Mouse (Mus musculus): ENCODE results near the gene Pou5f1. TPM values are rescaled to one million over a fixed set of nuclear protein-coding genes. Genes with fewer than 3 reads are reported as not detected.

The Pou5f1 gene
- polyA plus RNA-seq, 1 experiment from 2014 or later: not detected

DNA sequence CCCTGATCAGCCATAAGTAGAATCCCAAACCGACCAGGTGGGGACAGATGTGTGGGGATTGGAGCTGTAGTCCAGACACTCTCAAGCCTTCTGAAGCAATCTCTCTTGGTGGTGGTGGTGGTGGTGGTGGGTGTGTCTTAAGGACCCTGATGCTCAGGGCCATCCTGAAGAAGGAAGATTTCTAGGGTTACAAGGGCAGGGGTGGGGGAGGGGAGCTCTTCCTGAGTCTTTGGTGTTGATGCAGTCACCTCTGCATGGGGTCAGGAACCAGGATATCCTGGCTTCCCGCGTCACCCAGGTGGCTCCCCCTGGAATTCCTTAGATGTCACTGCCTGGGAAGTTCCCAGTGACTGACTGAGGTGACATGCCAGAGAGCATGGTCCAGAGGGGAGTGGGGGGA lies 26.5 kb downstream of the Pou5f1 start:
- Histone ChIP-seq H3K27ac (replicated peaks) (no peak overlapping the region), H3K36me3 (ENCODE audit: control insufficient read depth, insufficient read depth, low read length) (peaks cover 9% of the 10 kb centered on the region; the same call in 1 of the 2 replicates), H3K9me3 (ENCODE audit: control insufficient read depth, low read length) (no peaks in the 10 kb centered on the region), H3K4me3 (ENCODE audit: low read depth, low read length) (no peak overlapping the region), H3K4me1 (replicated peaks; ENCODE audit: control insufficient read depth, insufficient read depth) (no peaks in the 10 kb centered on the region), H3K4me2 (replicated peaks; ENCODE audit: low read depth) (no peak overlapping the region), H3K9ac (ENCODE audit: low read length) (peak overlapping the region; percentile 4; the same call in 1 of the 2 replicates), H3K27me3 (ENCODE audit: control insufficient read depth, insufficient read depth, low read length) (no peaks in the 10 kb centered on the region)
- no peak for ATAC-seq (ENCODE audit: low FRiP score, low TSS enrichment)
- no peak for DNase-seq (ENCODE audit: low spot score)
- 2% methylated on average over 3 of the region's 3 CpGs for WGBS
- TF ChIP-seq CTCF (IDR thresholded peaks at IDR 0.05; ENCODE audit: low read depth) (no peak), EP300 (optimal IDR thresholded peaks at IDR 0.05) (no peak)

- Histone ChIP-seq H3K4me3 (ENCODE audit: low read depth, low read length) (no peak within 1 kb of the TSS), H3K4me1 (replicated peaks; ENCODE audit: control insufficient read depth, insufficient read depth) (no peaks in the 10 kb centered on the region), H3K27me3 (ENCODE audit: control insufficient read depth, insufficient read depth, low read length) (no peaks in the 10 kb centered on the region), H3K9ac (ENCODE audit: low read length) (peak within 1 kb of the TSS; percentile 4; the same call in 1 of the 2 replicates), H3K4me2 (replicated peaks; ENCODE audit: low read depth) (no peak within 1 kb of the TSS), H3K9me3 (ENCODE audit: control insufficient read depth, low read length) (no peaks in the 10 kb centered on the region), H3K36me3 (ENCODE audit: control insufficient read depth, insufficient read depth, low read length) (peaks cover 9% of the 10 kb centered on the region; the same call in 1 of the 2 replicates), H3K27ac (replicated peaks) (no peak within 1 kb of the TSS)
- TF ChIP-seq CTCF (IDR thresholded peaks at IDR 0.05; ENCODE audit: low read depth) (no peak), EP300 (optimal IDR thresholded peaks at IDR 0.05) (no peak)
- ATAC-seq (ENCODE audit: low FRiP score, low TSS enrichment) (no peak), DNase-seq (ENCODE audit: low spot score) (no peak)
- WGBS: 26% methylated on average over 7 of the region's 7 CpGs
These were observed 27.1 kb downstream of the Pou5f1 start, which contains the start of gene Psors1c2 for GRCm38 (mm10) chr17:35532901-35533300. TSS of gene Psors1c2 (plus strand) at chr17:35533201.

DNA sequence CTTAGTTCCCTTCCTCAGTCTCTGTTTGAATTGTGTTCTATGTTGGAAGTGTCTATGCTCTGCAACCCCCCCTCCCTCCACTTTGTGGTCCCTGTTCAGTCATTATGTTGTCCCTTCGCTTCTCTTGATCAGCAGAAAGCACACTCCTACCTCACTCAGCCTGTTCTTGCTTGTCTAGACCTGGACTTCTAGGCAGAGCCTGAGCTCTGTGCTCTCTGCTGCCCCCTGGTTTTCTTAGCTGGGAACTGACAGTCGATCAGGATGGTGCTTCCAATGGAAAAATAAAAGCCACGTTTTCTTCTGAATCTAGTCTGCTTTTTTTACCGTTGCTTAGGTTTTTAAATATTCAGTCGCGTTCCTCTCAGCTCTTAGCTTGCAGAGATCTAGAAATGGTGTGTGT lies 28.5 kb downstream of the Pou5f1 start:
- WGBS: 8% methylated on average over 6 of the region's 6 CpGs
- DNase-seq (ENCODE audit: low spot score): peak; percentile 76
- no peak overlapping the region for H3K27ac ChIP-seq (replicated peaks)
- H3K4me2 ChIP-seq (replicated peaks; ENCODE audit: low read depth): 0 out of 2 replicates have a peak overlapping the region, but pooled peaks have one; percentile 8
- TF ChIP-seq EP300 (optimal IDR thresholded peaks at IDR 0.05) (no peak), CTCF (IDR thresholded peaks at IDR 0.05; ENCODE audit: low read depth) (peak; percentile 97)
- no peaks in the 10 kb centered on the region for H3K4me1 ChIP-seq (replicated peaks; ENCODE audit: control insufficient read depth, insufficient read depth)
- no peak overlapping the region for H3K9ac ChIP-seq (ENCODE audit: low read length)
- H3K36me3 ChIP-seq (ENCODE audit: control insufficient read depth, insufficient read depth, low read length): peaks cover 2% of the 10 kb centered on the region; the same call in 1 of the 2 replicates
- H3K4me3 ChIP-seq (ENCODE audit: low read depth, low read length): no peak overlapping the region
- no peaks in the 10 kb centered on the region for H3K27me3 ChIP-seq (ENCODE audit: control insufficient read depth, insufficient read depth, low read length)
- H3K9me3 ChIP-seq (ENCODE audit: control insufficient read depth, low read length): no peaks in the 10 kb centered on the region
- peak; percentile 69 for ATAC-seq (ENCODE audit: low FRiP score, low TSS enrichment)

DNA sequence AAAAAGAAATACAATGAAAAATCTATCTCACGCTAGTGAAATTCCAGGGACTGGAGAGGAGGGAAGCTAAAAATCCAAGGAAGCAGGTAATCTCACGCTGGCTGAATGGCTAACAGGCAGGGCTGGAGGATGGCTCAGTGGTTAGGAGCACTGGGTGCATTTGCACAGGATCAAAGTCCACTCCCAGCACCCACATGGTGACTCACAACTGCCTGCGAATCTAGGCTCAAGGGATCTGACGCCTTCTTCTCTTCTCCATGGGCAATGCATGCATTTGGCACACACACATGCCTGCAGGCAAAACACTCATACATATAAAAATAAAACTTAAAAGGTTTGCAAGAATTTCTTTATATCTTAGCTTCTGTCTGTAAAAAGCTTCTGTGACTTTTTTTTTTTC lies 31.6 kb downstream of the Pou5f1 start:
- Histone ChIP-seq H3K27ac (replicated peaks) (no peak overlapping the region), H3K9ac (ENCODE audit: low read length) (no peak overlapping the region), H3K9me3 (ENCODE audit: control insufficient read depth, low read length) (no peaks in the 10 kb centered on the region), H3K4me2 (replicated peaks; ENCODE audit: low read depth) (no peak overlapping the region), H3K4me1 (replicated peaks; ENCODE audit: control insufficient read depth, insufficient read depth) (no peaks in the 10 kb centered on the region), H3K4me3 (ENCODE audit: low read depth, low read length) (no peak overlapping the region), H3K36me3 (ENCODE audit: control insufficient read depth, insufficient read depth, low read length) (no peaks in the 10 kb centered on the region), H3K27me3 (ENCODE audit: control insufficient read depth, insufficient read depth, low read length) (no peaks in the 10 kb centered on the region)
- 57% methylated on average over 4 of the region's 4 CpGs for WGBS
- TF ChIP-seq CTCF (IDR thresholded peaks at IDR 0.05; ENCODE audit: low read depth) (no peak), EP300 (optimal IDR thresholded peaks at IDR 0.05) (no peak)
- peak; percentile 69 for DNase-seq (ENCODE audit: low spot score)
- ATAC-seq (ENCODE audit: low FRiP score, low TSS enrichment): peak; percentile 69

DNA sequence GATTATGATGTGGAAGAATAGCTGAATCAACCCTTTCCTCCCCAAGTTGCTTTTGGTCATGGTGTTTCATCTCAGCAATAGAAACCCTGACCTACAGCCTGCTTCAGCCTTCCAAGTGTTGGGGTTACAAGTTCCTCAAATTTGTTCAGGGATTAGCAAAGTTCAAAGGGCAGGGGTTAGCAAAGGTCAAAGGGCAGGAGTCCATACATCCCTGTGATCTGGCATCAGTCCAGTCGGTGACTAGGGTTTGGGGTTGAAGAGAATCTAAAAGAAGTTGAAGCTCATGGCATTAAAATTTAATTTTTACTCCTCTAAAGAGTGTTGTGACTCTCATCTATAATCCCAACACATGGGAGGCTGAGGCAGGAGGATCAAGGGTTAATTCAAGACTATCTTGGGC lies 32.7 kb downstream of the Pou5f1 start:
- H3K27ac ChIP-seq (replicated peaks): no peak overlapping the region
- ATAC-seq (ENCODE audit: low FRiP score, low TSS enrichment) (no peak), DNase-seq (ENCODE audit: low spot score) (no peak)
- H3K4me2 ChIP-seq (replicated peaks; ENCODE audit: low read depth): no peak overlapping the region
- H3K9ac ChIP-seq (ENCODE audit: low read length): no peak overlapping the region
- H3K4me1 ChIP-seq (replicated peaks; ENCODE audit: control insufficient read depth, insufficient read depth): no peaks in the 10 kb centered on the region
- no peaks in the 10 kb centered on the region for H3K9me3 ChIP-seq (ENCODE audit: control insufficient read depth, low read length)
- no peak for TF ChIP-seq CTCF (IDR thresholded peaks at IDR 0.05; ENCODE audit: low read depth)
- no peak for TF ChIP-seq EP300 (optimal IDR thresholded peaks at IDR 0.05)
- H3K27me3 ChIP-seq (ENCODE audit: control insufficient read depth, insufficient read depth, low read length): no peaks in the 10 kb centered on the region
- no peak overlapping the region for H3K4me3 ChIP-seq (ENCODE audit: low read depth, low read length)
- WGBS: 90% methylated on average over 1 of the region's 1 CpGs
- H3K36me3 ChIP-seq (ENCODE audit: control insufficient read depth, insufficient read depth, low read length): no peaks in the 10 kb centered on the region

- no peaks in the 10 kb centered on the region for H3K9me3 ChIP-seq (ENCODE audit: control insufficient read depth, low read length)
- TF ChIP-seq EP300 (optimal IDR thresholded peaks at IDR 0.05): no peak
- no peak for TF ChIP-seq CTCF (IDR thresholded peaks at IDR 0.05; ENCODE audit: low read depth)
These were observed 33.7 kb downstream of the Pou5f1 start for GRCm38 (mm10) chr17:35539540-35539939.

More at GRCm38 (mm10) chr17:35539540-35539939, 33.7 kb downstream of the Pou5f1 start:
- H3K4me2 ChIP-seq (replicated peaks; ENCODE audit: low read depth): no peak overlapping the region
- H3K4me3 ChIP-seq (ENCODE audit: low read depth, low read length): no peak overlapping the region
- DNase-seq (ENCODE audit: low spot score): no peak
- H3K4me1 ChIP-seq (replicated peaks; ENCODE audit: control insufficient read depth, insufficient read depth): no peaks in the 10 kb centered on the region
- H3K27ac ChIP-seq (replicated peaks): no peak overlapping the region
- H3K27me3 ChIP-seq (ENCODE audit: control insufficient read depth, insufficient read depth, low read length): no peaks in the 10 kb centered on the region
- no peaks in the 10 kb centered on the region for H3K36me3 ChIP-seq (ENCODE audit: control insufficient read depth, insufficient read depth, low read length)
- WGBS: 51% methylated on average over 10 of the region's 10 CpGs
- no peak for ATAC-seq (ENCODE audit: low FRiP score, low TSS enrichment)
- H3K9ac ChIP-seq (ENCODE audit: low read length): no peak overlapping the region
